Mouse (Mus musculus): Measurements from ENCODE around the gene Cald1. TPM values are rescaled to one million over a fixed set of nuclear protein-coding genes. Genes with fewer than 3 reads are reported as not detected.
A peak's percentile ranks its signal among the peaks of the same experiment; 100 is the strongest.

Gene Cald1
- polyA plus RNA-seq, 1 experiment from 2014 or later: 366 TPM

DNA sequence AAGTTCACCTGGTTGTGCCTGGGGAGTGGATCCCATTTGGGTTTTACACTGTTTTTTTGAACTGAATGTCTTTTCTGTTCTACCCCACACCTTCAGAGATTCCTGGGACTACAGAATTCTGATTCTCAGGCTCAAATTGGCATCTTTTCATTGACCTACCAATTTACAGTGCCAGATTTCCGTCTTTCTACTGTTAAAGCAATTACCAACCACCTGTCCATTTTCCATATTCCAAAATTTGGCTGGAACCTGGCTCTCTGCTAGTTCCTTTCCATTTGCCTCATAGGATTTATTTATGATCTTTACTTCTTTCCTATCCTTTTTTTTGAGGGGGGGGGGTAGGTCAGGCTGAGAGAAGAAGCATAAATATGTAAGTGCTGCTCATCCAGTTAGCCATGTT lies 4.9 kb upstream of the Cald1 start:
- Histone ChIP-seq H3K4me2 (replicated peaks) (no peak overlapping the region), H3K27ac (no peak overlapping the region), H3K27me3 (replicated peaks) (no peaks in the 10 kb centered on the region), H3K4me1 (replicated peaks) (peaks cover 7% of the 10 kb centered on the region; the same call in 1 of the 2 replicates), H3K36me3 (no peaks in the 10 kb centered on the region), H3K9me3 (no peaks in the 10 kb centered on the region), H3K9ac (no peak overlapping the region), H3K4me3 (replicated peaks) (no peak overlapping the region)
- ATAC-seq: no peak
- WGBS: 83% methylated on average over 1 of the region's 1 CpGs

DNA sequence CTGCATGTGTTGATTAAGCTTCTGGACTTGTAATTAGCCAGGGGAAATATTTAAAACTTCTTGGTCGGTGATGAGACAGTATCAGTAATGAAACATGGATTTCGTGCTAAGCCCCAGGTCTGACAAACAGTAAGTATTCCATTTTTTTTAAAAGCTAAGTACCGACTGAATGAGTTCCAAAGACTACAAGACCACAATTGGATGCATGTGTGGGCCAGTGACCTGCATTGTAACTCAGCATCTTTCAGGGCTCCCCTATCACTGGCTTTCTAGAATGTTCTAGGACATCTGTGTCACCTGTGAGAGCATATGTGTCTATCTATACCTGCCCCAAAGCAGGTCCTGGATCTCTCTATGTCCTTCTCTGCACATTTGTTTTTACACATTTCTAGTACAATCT lies 984 bp upstream of the Cald1 start:
- H3K27ac ChIP-seq: peak overlapping the region; percentile 83
- peaks cover 7% of the 10 kb centered on the region; the same call in 1 of the 2 replicates for H3K4me1 ChIP-seq (replicated peaks)
- H3K27me3 ChIP-seq (replicated peaks): no peaks in the 10 kb centered on the region
- no peaks in the 10 kb centered on the region for H3K9me3 ChIP-seq
- H3K4me3 ChIP-seq (replicated peaks): no peak overlapping the region
- peak overlapping the region; percentile 52 for H3K4me2 ChIP-seq (replicated peaks)
- ATAC-seq: no peak
- H3K36me3 ChIP-seq: no peaks in the 10 kb centered on the region
- WGBS: 60% methylated on average over 3 of the region's 3 CpGs
- no peak overlapping the region for H3K9ac ChIP-seq

DNA sequence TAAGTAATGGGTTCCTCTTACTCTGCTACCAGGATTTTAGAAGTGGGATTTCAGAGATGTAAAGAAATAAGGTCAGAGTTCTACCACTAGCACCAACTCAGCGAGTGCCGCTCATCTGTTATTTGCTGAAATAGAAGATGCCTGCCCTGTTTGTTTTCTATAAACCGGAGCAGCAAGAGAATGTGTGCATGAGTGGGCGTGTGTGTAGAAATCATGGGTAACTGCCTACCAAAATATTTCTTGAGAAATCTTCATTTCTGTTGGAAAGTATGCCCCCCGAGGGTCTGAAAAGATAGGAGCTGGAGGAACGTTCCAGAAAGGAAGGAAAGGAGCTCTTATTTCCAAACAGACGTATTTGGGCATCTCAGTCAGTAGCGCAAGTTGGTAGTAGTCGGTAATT lies 871 bp downstream of the Cald1 start:
- no peaks in the 10 kb centered on the region for H3K36me3 ChIP-seq
- peaks cover 18% of the 10 kb centered on the region; the same call in 1 of the 2 replicates for H3K4me1 ChIP-seq (replicated peaks)
- WGBS: 29% methylated on average over 9 of the region's 9 CpGs
- H3K9ac ChIP-seq: peak overlapping the region; percentile 46
- no peaks in the 10 kb centered on the region for H3K27me3 ChIP-seq (replicated peaks)
- peak overlapping the region; percentile 52 for H3K4me2 ChIP-seq (replicated peaks)
- no peaks in the 10 kb centered on the region for H3K9me3 ChIP-seq
- peak overlapping the region; percentile 42 for H3K4me3 ChIP-seq (replicated peaks)
- H3K27ac ChIP-seq: peak overlapping the region; percentile 56
- no peak for ATAC-seq

DNA sequence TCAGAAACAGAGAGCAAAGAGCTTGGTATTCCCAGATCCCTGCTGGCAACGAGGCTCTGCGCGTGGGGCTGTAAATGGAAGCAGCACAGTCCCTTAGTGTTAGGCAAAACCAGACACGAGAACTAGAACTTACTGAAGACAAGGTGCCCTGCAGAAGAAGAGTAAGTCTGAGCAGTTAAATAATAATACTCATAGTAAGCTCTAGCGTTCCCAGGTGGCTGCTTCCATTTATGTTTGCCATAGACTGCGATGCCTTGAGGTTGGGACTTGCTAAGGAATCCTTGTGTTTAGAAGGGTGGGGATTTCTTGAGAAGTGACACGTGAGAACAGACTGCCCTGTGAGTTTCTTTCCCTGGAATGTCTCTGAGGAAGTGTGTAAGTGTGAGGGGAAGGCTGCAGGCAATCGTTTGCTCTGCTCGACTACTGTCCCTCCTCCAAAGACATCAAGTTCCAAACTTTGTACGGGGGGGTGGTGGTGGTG lies 1.4 kb downstream of the Cald1 start:
- no peak for ATAC-seq
- Histone ChIP-seq H3K4me2 (replicated peaks) (peak overlapping the region; percentile 52), H3K4me3 (replicated peaks) (peak overlapping the region; percentile 42), H3K4me1 (replicated peaks) (peaks cover 18% of the 10 kb centered on the region; the same call in 1 of the 2 replicates), H3K9ac (peak overlapping the region; percentile 46), H3K9me3 (no peaks in the 10 kb centered on the region), H3K36me3 (no peaks in the 10 kb centered on the region), H3K27ac (peak overlapping the region; percentile 56), H3K27me3 (replicated peaks) (no peaks in the 10 kb centered on the region)
- WGBS: 23% methylated on average over 10 of the region's 10 CpGs

DNA sequence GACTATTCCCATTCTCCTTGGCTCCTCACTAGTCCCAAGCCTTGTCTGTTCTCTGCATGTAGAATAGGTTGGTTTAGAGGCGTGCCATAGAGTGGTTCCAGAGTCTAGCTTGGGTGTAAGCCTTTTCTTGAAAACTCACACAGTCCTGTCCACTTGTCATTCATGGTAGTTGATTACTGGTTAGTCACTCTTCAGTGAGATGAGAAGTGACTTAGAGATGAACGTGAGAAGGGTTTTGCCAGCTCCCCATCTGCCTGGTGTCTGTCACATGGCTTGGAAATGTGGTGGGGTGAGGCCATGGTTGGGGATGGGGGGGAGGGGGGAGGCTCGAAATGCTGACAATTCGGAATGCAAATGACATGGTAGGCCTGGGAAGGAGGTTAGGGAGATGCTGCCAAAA lies 2.5 kb downstream of the Cald1 start:
- Histone ChIP-seq H3K27ac (0 out of 2 replicates have a peak overlapping the region, but pooled peaks have one; percentile 56), H3K4me3 (replicated peaks) (peak overlapping the region; percentile 42), H3K4me1 (replicated peaks) (peaks cover 20% of the 10 kb centered on the region; the same call in 1 of the 2 replicates), H3K36me3 (no peaks in the 10 kb centered on the region), H3K9me3 (no peaks in the 10 kb centered on the region), H3K4me2 (replicated peaks) (peak overlapping the region; percentile 52), H3K9ac (no peak overlapping the region), H3K27me3 (replicated peaks) (no peaks in the 10 kb centered on the region)
- WGBS: 54% methylated on average over 4 of the region's 4 CpGs
- no peak for ATAC-seq

DNA sequence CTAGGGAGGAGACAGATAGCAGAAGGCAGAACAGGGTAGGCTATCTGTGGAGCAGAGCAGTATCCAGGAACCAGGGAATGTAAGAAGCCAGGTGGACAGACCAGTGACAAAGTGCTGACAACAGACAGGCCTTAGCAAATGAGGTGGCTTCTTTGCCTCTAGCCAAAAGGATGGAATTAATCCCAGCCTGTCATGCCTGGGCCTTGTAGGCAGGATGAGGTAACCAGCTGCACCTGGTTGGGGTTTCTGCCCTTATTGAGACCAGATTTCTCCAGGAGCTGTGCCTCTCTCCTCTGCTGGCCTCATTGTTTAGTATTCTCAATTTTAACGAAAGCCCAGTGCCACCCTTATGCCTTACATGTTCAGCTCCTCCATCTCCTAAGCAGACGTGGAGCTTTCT lies 3.8 kb downstream of the Cald1 start:
- Histone ChIP-seq H3K9me3 (no peaks in the 10 kb centered on the region), H3K4me3 (replicated peaks) (no peak overlapping the region), H3K36me3 (no peaks in the 10 kb centered on the region), H3K9ac (peak overlapping the region; percentile 11; the same call in 1 of the 2 replicates), H3K27ac (0 out of 2 replicates have a peak overlapping the region, but pooled peaks have one; percentile 41), H3K4me1 (replicated peaks) (peaks cover 18% of the 10 kb centered on the region; the same call in 1 of the 2 replicates), H3K4me2 (replicated peaks) (peak overlapping the region; percentile 47), H3K27me3 (replicated peaks) (no peaks in the 10 kb centered on the region)
- 49% methylated on average over 2 of the region's 2 CpGs for WGBS
- ATAC-seq: no peak

DNA sequence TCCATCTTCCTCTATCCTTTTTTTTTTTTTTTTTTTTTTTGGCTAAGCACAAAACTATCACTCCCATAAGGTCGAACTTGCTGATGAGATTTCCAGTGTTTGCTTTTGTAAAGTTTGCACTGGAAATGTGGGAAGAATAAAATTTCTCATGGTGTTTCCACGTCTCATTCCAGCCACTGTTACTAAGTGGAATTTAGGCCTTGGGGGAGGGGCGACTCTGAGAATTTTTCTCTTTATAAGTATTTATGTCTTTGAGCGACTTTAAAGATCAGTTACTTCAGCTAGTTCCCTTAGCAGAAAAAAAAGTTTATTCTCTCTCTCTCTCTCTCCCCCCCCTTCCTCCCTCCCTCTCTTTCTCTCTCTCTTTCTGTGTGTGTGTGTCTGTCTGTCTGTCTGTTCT lies 8.1 kb downstream of the Cald1 start:
- peak overlapping the region; percentile 71 for H3K27ac ChIP-seq
- no peaks in the 10 kb centered on the region for H3K36me3 ChIP-seq
- H3K9me3 ChIP-seq: no peaks in the 10 kb centered on the region
- H3K9ac ChIP-seq: no peak overlapping the region
- 38% methylated on average over 4 of the region's 4 CpGs for WGBS
- H3K27me3 ChIP-seq (replicated peaks): no peaks in the 10 kb centered on the region
- 0 out of 2 replicates have a peak overlapping the region, but pooled peaks have one; percentile 5 for H3K4me2 ChIP-seq (replicated peaks)
- H3K4me3 ChIP-seq (replicated peaks): no peak overlapping the region
- peaks cover 39% of the 10 kb centered on the region for H3K4me1 ChIP-seq (replicated peaks)
- no peak for ATAC-seq

DNA sequence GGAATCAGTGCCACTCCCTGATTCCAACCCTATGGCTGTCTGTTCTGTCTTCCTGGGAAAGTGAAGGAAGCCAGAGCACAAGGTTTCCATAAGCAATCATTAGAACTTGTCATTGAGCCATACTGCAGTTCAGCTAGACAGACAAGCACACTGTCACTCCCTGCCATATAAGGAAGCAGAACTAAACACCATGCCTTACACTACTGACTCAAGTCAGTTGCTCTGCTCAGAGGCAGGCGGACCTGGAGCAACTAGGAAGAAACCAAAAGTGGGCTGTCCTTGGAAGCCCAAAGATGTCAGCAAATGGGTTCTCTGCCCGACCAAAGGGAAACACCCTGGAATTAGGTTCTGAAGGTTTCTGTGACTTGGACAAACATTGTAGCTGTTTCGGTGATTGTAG lies 10.3 kb downstream of the Cald1 start:
- Histone ChIP-seq H3K4me3 (replicated peaks) (no peak overlapping the region), H3K9me3 (no peaks in the 10 kb centered on the region), H3K4me1 (replicated peaks) (peaks cover 37% of the 10 kb centered on the region), H3K36me3 (no peaks in the 10 kb centered on the region), H3K4me2 (replicated peaks) (no peak overlapping the region), H3K27me3 (replicated peaks) (no peaks in the 10 kb centered on the region), H3K27ac (peak overlapping the region; percentile 77; the same call in 1 of the 2 replicates), H3K9ac (no peak overlapping the region)
- ATAC-seq: peak; percentile 35; the same call in 1 of the 2 replicates
- WGBS: 51% methylated on average over 3 of the region's 3 CpGs

DNA sequence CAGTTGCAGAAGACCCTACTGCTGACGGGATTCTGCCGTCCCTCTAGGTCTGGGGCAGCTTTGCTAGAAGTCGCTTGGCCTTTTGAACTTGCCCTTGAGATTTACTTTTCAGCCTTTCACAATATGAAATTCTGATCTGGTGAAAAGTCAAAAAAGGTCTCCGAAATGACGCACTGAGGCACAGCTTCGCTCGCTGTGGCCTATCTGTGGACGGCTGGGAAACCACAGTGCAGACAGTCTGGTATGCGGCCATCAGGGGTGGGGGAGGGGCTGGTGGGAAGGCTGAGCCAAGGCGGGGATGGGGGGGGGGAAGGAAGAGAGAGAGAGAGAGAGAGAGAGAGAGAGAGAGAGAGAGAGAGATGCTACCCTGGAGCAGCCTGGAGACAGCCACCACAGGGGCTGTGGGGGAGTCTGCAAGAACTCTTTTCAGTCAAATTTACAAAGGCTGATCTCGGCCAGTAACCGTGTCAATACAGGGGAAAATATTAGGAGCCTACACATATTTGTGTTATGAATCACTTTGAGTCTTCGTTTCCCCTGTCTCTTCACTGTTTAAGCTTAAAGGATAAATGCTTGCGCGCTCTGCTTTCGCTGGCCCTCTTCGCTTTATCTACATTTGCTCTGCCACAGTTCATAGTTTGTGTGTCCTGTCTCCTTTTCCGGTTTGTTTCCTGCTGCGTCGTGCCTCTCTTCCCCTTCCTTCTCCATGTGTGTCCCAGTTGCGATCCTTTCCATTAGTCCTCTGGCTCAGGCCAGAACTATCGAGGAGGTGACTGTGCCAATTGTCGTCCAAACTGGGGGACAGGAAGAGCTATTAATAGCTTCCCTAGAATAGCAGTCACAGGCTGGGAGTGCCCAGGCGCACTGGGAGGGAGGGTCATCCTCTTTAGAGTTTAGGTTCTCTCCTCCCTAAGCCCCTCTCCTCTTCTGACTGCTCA lies 11.9 kb downstream of the Cald1 start:
- Histone ChIP-seq H3K4me2 (replicated peaks) (peak overlapping the region; percentile 48), H3K4me1 (replicated peaks) (peaks cover 34% of the 10 kb centered on the region), H3K27me3 (replicated peaks) (no peaks in the 10 kb centered on the region), H3K36me3 (no peaks in the 10 kb centered on the region), H3K4me3 (replicated peaks) (no peak overlapping the region), H3K9ac (0 out of 2 replicates have a peak overlapping the region, but pooled peaks have one; percentile 11), H3K9me3 (no peaks in the 10 kb centered on the region), H3K27ac (peak overlapping the region; percentile 77)
- WGBS: 19% methylated on average over 24 of the region's 24 CpGs
- ATAC-seq: peak; percentile 57

DNA sequence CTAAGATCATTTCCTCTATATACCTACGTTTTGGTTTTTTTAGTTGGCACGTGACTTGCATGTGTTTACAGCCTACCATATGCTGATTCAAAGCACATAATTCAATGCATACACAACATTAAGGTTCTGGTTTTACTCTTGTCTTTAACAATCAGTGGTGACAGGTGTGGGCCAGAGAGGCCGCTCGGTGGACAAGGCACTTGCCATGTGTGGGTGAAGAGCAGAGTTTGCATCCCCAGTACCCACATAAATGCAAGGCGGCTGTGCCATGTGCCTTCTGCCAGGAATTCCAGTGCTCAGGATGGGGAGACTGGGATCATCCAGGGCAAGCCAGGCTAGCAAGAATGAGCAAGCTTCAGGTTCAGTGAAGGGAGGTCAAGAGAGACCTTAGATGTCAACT lies 14.8 kb downstream of the Cald1 start:
- 70% methylated on average over 5 of the region's 5 CpGs for WGBS
- no peaks in the 10 kb centered on the region for H3K36me3 ChIP-seq
- peaks cover 26% of the 10 kb centered on the region for H3K4me1 ChIP-seq (replicated peaks)
- H3K4me2 ChIP-seq (replicated peaks): no peak overlapping the region
- no peaks in the 10 kb centered on the region for H3K9me3 ChIP-seq
- no peak overlapping the region for H3K4me3 ChIP-seq (replicated peaks)
- H3K9ac ChIP-seq: no peak overlapping the region
- no peaks in the 10 kb centered on the region for H3K27me3 ChIP-seq (replicated peaks)
- ATAC-seq: no peak
- no peak overlapping the region for H3K27ac ChIP-seq

DNA sequence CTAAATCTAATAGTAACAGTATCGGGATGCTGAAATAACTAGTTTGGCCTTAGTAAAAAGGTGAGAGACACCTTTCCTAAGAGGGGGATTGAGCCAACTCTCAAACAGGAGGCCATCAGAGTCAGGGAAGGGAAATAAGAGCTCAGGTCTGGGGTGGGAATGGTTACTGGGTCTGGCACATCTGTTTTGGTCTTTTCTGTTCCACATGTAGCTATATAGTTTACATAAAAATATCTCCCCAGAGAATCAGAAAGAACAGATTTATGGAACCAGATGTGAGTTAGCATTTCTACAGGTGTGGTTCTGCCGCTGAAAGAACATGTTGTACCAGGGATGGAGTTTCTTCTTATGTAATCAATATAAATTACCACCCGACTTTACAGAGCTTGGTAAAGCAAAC lies 17.1 kb downstream of the Cald1 start:
- no peak overlapping the region for H3K9ac ChIP-seq
- no peak overlapping the region for H3K4me3 ChIP-seq (replicated peaks)
- no peak for ATAC-seq
- WGBS: 50% methylated on average over 3 of the region's 3 CpGs
- no peaks in the 10 kb centered on the region for H3K36me3 ChIP-seq
- H3K4me1 ChIP-seq (replicated peaks): peaks cover 11% of the 10 kb centered on the region; the same call in 1 of the 2 replicates
- H3K4me2 ChIP-seq (replicated peaks): no peak overlapping the region
- no peak overlapping the region for H3K27ac ChIP-seq
- no peaks in the 10 kb centered on the region for H3K27me3 ChIP-seq (replicated peaks)
- no peaks in the 10 kb centered on the region for H3K9me3 ChIP-seq

DNA sequence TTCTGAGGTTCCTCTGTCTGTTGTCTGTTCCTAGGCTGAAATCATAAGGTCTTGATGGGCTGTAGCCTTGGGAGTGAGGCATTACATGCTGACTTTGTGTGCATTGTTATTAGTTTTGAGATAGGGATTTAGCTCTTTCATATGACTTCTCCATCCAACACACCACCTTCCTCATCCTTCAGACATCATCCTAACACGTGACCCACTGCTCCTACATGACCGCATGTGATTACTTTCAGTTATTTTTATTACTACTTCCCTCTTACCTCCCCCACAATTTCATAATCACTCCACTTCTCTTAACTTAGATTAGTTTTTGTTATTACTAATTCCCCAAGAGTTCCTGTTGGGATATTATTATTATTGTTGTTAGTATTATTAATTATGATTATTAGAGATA lies 21.2 kb downstream of the Cald1 start:
- Histone ChIP-seq H3K27me3 (replicated peaks) (no peaks in the 10 kb centered on the region), H3K9me3 (no peaks in the 10 kb centered on the region), H3K4me1 (replicated peaks) (0 out of 2 replicates have a peak, but pooled peaks cover 5% of the 10 kb centered on the region), H3K36me3 (no peaks in the 10 kb centered on the region), H3K9ac (no peak overlapping the region), H3K4me2 (replicated peaks) (no peak overlapping the region), H3K27ac (no peak overlapping the region), H3K4me3 (replicated peaks) (no peak overlapping the region)
- WGBS: 69% methylated on average over 2 of the region's 2 CpGs
- no peak for ATAC-seq

All from intestine, embryonic 15.5 days (tissue).